Mouse (Mus musculus) hindbrain, embryonic 11.5 days (tissue): Measurements from ENCODE around the gene Olfml1. TPM values are rescaled to one million over a fixed set of nuclear protein-coding genes. Genes with fewer than 3 reads are reported as not detected.
A peak's percentile ranks its signal among the peaks of the same experiment; 100 is the strongest.

Source experiments
- ATAC-seq: fragments of 200-750 bp; cut with Nextera tagmentation; 2 replicates; pipeline ENCODE4 v1.8.0; 2017; ENCODE audit warnings: mild to moderate bottlenecking, moderate TSS enrichment, moderate library complexity; ENCODE audit not compliant: low FRiP score
- DNase-seq: peaks from one replicate; pipeline ENCODE4 v3.0.0-alpha.2; 2015; ENCODE audit warnings: low spot score
- H3K27ac ChIP-seq: fragments of 300-500 bp; sonication (generic); 2 replicates; pipeline ENCODE4 v1.5.1; 2014; ENCODE audit warnings: mild to moderate bottlenecking, low read depth, low read length
- H3K27me3 ChIP-seq: fragments of 300-500 bp; sonication (generic); 2 replicates; pipeline ENCODE4 v1.6.1; 2014; ENCODE audit warnings: mild to moderate bottlenecking, low read length, moderate library complexity, mixed read lengths; ENCODE audit not compliant: control insufficient read depth, insufficient read depth
- H3K36me3 ChIP-seq: fragments of 300-500 bp; sonication (generic); 2 replicates; pipeline ENCODE4 v1.6.1; 2014; ENCODE audit warnings: mild to moderate bottlenecking, low read length, moderate library complexity, mixed read lengths; ENCODE audit not compliant: control insufficient read depth, insufficient read depth
- H3K4me1 ChIP-seq: fragments of 300-500 bp; sonication (generic); replicated peaks from 2 replicates; pipeline ENCODE4 v1.6.1; 2014; ENCODE audit warnings: low read length, mixed read lengths; ENCODE audit not compliant: control insufficient read depth, insufficient read depth
- H3K4me2 ChIP-seq: fragments of 300-500 bp; sonication (generic); replicated peaks from 2 replicates; pipeline ENCODE4 v1.6.1; 2014; ENCODE audit warnings: mild to moderate bottlenecking, low read depth, low read length
- H3K4me3 ChIP-seq: fragments of 300-500 bp; sonication (generic); 2 replicates; pipeline ENCODE4 v1.5.1; 2014; ENCODE audit warnings: low read depth, low read length
- H3K9ac ChIP-seq: fragments of 300-500 bp; sonication (generic); 2 replicates; pipeline ENCODE4 v1.6.1; 2014; ENCODE audit warnings: low read depth, low read length
- H3K9me3 ChIP-seq: fragments of 300-500 bp; sonication (generic); 2 replicates; pipeline ENCODE4 v1.6.1; 2016; ENCODE audit warnings: low read length; ENCODE audit not compliant: control insufficient read depth
- WGBS: fragments of 180-500 bp; shearing (Covaris S2); extraction: QIAGEN DNeasy Blood & Tissue Kit; methylation state at CpG from one replicate; pipeline ENCODE4 v1.1.7; 2014; 5-methylcytosine and 5-hydroxymethylcytosine counted together
- polyA plus RNA-seq: library from polyadenylated mRNA; unstranded; fragments of >200 nt; fragmentation: Nextera tagmentation; extraction: Ambion mirVana; gene quantifications from 2 replicates; pipeline ENCODE4 v1.2.1, GENCODE M21; 2014

Olfml1 gene
- polyA plus RNA-seq, result 10.7 and 11.4 TPM in 2 replicates

- Histone ChIP-seq H3K27ac (no peak within 1 kb of the TSS), H3K4me2 (no peak within 1 kb of the TSS), H3K36me3 (no peaks in the 10 kb centered on the region), H3K4me3 (no peak within 1 kb of the TSS), H3K9me3 (no peaks in the 10 kb centered on the region), H3K4me1 (no peaks in the 10 kb centered on the region), H3K9ac (no peak within 1 kb of the TSS), H3K27me3 (no peaks in the 10 kb centered on the region)
- ATAC-seq, result peak; percentile 60; the same call in 1 of the 2 replicates
- 55% methylated on average over 7 of the region's 7 CpGs for WGBS
- peak; percentile 37 for DNase-seq
Observed at GRCm38 (mm10) chr7:107567261-107567671, at the start of gene Olfml1. TSS of gene Olfml1 (plus strand) at chr7:107567446.

GRCm38 (mm10) chr7:107519256-107520025, 47.8 kb upstream of the Olfml1 start:
- WGBS, result 89% methylated on average over 12 of the region's 12 CpGs
- H3K9ac ChIP-seq, result no peak overlapping the region
- H3K36me3 ChIP-seq, result no peaks in the 10 kb centered on the region
- no peak overlapping the region for H3K4me2 ChIP-seq
- no peak for ATAC-seq
- no peak for DNase-seq
- no peaks in the 10 kb centered on the region for H3K27me3 ChIP-seq
- no peaks in the 10 kb centered on the region for H3K4me1 ChIP-seq
- no peak overlapping the region for H3K4me3 ChIP-seq
- H3K9me3 ChIP-seq, result no peaks in the 10 kb centered on the region
- H3K27ac ChIP-seq, result no peak overlapping the region

- Histone ChIP-seq H3K4me2 (no peak overlapping the region), H3K9ac (no peak overlapping the region), H3K9me3 (no peaks in the 10 kb centered on the region), H3K4me3 (no peak overlapping the region), H3K27me3 (no peaks in the 10 kb centered on the region), H3K4me1 (no peaks in the 10 kb centered on the region), H3K36me3 (no peaks in the 10 kb centered on the region), H3K27ac (no peak overlapping the region)
- ATAC-seq (no peak), DNase-seq (no peak)
- WGBS, result 87% methylated on average over 6 of the region's 6 CpGs
Observed at GRCm38 (mm10) chr7:107521411-107521810, 45.8 kb upstream of the Olfml1 start.

- Histone ChIP-seq H3K36me3 (no peaks in the 10 kb centered on the region), H3K4me2 (no peak overlapping the region), H3K27ac (no peak overlapping the region), H3K4me3 (no peak overlapping the region), H3K9me3 (no peaks in the 10 kb centered on the region), H3K4me1 (no peaks in the 10 kb centered on the region), H3K9ac (no peak overlapping the region), H3K27me3 (no peaks in the 10 kb centered on the region)
- peak; percentile 68 for DNase-seq
- ATAC-seq, result peak; percentile 69; the same call in 1 of the 2 replicates
- WGBS, result 17% methylated on average over 1 of the region's 1 CpGs
Observed at GRCm38 (mm10) chr7:107526299-107526698, 40.9 kb upstream of the Olfml1 start.

GRCm38 (mm10) chr7:107528169-107528772, 39.0 kb upstream of the Olfml1 start:
- whole genome bisulfite sequencing, result 87% methylated on average over 3 of the region's 3 CpGs
- H3K27me3 ChIP-seq, result no peaks in the 10 kb centered on the region
- H3K9me3 ChIP-seq, result no peaks in the 10 kb centered on the region
- no peaks in the 10 kb centered on the region for H3K36me3 ChIP-seq
- H3K4me1 ChIP-seq, result no peaks in the 10 kb centered on the region
- DNase-seq (no peak), ATAC-seq (no peak)
- H3K4me3 ChIP-seq, result no peak overlapping the region
- H3K4me2 ChIP-seq, result no peak overlapping the region
- no peak overlapping the region for H3K27ac ChIP-seq
- no peak overlapping the region for H3K9ac ChIP-seq

- 78% methylated on average over 5 of the region's 5 CpGs for WGBS
- Histone ChIP-seq H3K27me3 (no peaks in the 10 kb centered on the region), H3K9ac (no peak overlapping the region), H3K4me1 (no peaks in the 10 kb centered on the region), H3K36me3 (no peaks in the 10 kb centered on the region), H3K27ac (no peak overlapping the region), H3K4me2 (no peak overlapping the region), H3K4me3 (no peak overlapping the region), H3K9me3 (no peaks in the 10 kb centered on the region)
- DNase-seq (no peak), ATAC-seq (no peak)
Observed at GRCm38 (mm10) chr7:107529364-107529763, 37.9 kb upstream of the Olfml1 start.

- no peaks in the 10 kb centered on the region for H3K27me3 ChIP-seq
- no peak for DNase-seq
- H3K4me3 ChIP-seq, result no peak overlapping the region
- no peaks in the 10 kb centered on the region for H3K4me1 ChIP-seq
- no peaks in the 10 kb centered on the region for H3K36me3 ChIP-seq
- no peak overlapping the region for H3K27ac ChIP-seq
- no peak for ATAC-seq
- WGBS, result 91% methylated on average over 4 of the region's 4 CpGs
- H3K9me3 ChIP-seq, result no peaks in the 10 kb centered on the region
- H3K9ac ChIP-seq, result no peak overlapping the region
- no peak overlapping the region for H3K4me2 ChIP-seq
Observed at GRCm38 (mm10) chr7:107535311-107535710, 31.9 kb upstream of the Olfml1 start.

GRCm38 (mm10) chr7:107536516-107536915, 30.7 kb upstream of the Olfml1 start:
- H3K9me3 ChIP-seq, result no peaks in the 10 kb centered on the region
- H3K4me2 ChIP-seq, result no peak overlapping the region
- no peak for DNase-seq
- H3K27ac ChIP-seq, result no peak overlapping the region
- no peaks in the 10 kb centered on the region for H3K27me3 ChIP-seq
- H3K36me3 ChIP-seq, result no peaks in the 10 kb centered on the region
- no peak overlapping the region for H3K9ac ChIP-seq
- 58% methylated on average over 6 of the region's 6 CpGs for WGBS
- ATAC-seq, result no peak
- no peak overlapping the region for H3K4me3 ChIP-seq
- H3K4me1 ChIP-seq, result no peaks in the 10 kb centered on the region

- 84% methylated on average over 4 of the region's 4 CpGs for WGBS
- ATAC-seq (no peak), DNase-seq (no peak)
- Histone ChIP-seq H3K4me1 (no peaks in the 10 kb centered on the region), H3K27me3 (no peaks in the 10 kb centered on the region), H3K36me3 (no peaks in the 10 kb centered on the region), H3K4me3 (no peak overlapping the region), H3K27ac (no peak overlapping the region), H3K9ac (no peak overlapping the region), H3K9me3 (no peaks in the 10 kb centered on the region), H3K4me2 (no peak overlapping the region)
Observed at GRCm38 (mm10) chr7:107540034-107540433, 27.2 kb upstream of the Olfml1 start.
